Mouse (Mus musculus) lung, postnatal 0 days (tissue): ENCODE results near the gene Lekr1.

ENCODE experiments used
- CTCF ChIP-seq: IDR thresholded peaks from 2 replicates; pipeline ENCODE4 v1.5.1; 2016; ENCODE audit warnings: antibody characterized with exemption, mild to moderate bottlenecking
- EP300 ChIP-seq: IDR thresholded peaks from 2 replicates; pipeline ENCODE4 v1.6.1; 2016; ENCODE audit warnings: antibody characterized with exemption, mild to moderate bottlenecking, control low read depth

DNA sequence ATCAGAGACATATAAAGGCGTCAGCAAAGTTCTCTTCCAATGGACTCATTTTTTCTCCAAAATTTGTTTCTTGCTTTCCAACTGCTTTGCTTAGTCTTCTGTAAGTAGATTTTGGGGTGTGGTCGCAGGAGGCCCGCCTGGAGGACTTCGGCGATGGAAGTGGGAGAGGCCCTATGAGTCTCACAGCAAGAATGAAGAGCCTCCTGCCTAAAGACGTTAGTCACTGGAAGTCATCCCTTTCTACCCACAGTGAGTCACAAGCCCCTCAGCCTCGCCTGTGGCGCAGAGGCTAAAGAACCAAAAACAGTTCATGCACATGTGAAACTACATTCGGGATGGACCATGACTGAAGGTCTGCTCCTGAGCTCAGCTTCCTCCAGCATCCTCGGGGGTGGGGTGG, 178.3 kb downstream of the Lekr1 start:
- TF ChIP-seq CTCF (no peak), EP300 (no peak)
